Mouse (Mus musculus) ES-E14 (cell line): ENCODE data around the gene Rsg1. TPM values are rescaled to one million over a fixed set of nuclear protein-coding genes. Genes with fewer than 3 reads are reported as not detected.

Source experiments
- DNase-seq: peaks from one replicate; pipeline ENCODE4 v3.0.0-alpha.2; 2013; ENCODE audit warnings: low read depth, low spot score
- H3K27ac ChIP-seq: 2 replicates; pipeline ENCODE4 v1.5.1; 2012; ENCODE audit warnings: low read depth, mild to moderate bottlenecking, low read length, moderate library complexity, mixed read lengths; ENCODE audit not compliant: poor library complexity, insufficient read depth, severe bottlenecking
- H3K36me3 ChIP-seq: 2 replicates; pipeline ENCODE4 v1.6.1; 2012; ENCODE audit warnings: mild to moderate bottlenecking, low read length, moderate library complexity, mixed read lengths; ENCODE audit not compliant: control insufficient read depth, poor library complexity, insufficient read depth, severe bottlenecking
- H3K4me1 ChIP-seq, 2 experiments: fragments of 150-350 bp in 1 of 2; sonication (generic) in 1 of 2; 2 replicates each; pipeline ENCODE4 v1.6.1; 2012; ENCODE audit warnings: low read length in 2 of 2, mild to moderate bottlenecking in 1 of 2, mixed read lengths in 1 of 2; ENCODE audit not compliant: control insufficient read depth in 2 of 2, insufficient read depth in 2 of 2, poor library complexity in 1 of 2
- H3K4me3 ChIP-seq, 2 experiments: fragments of 150-350 bp in 1 of 2; sonication (generic) in 1 of 2; 2 replicates each; pipeline ENCODE4 v1.5.1; 2012; ENCODE audit warnings: low read length in 2 of 2, low read depth in 1 of 2, mild to moderate bottlenecking in 1 of 2, mixed read lengths in 1 of 2; ENCODE audit not compliant: insufficient read depth in 1 of 2, poor library complexity in 1 of 2, severe bottlenecking in 1 of 2
- H3K9ac ChIP-seq: 2 replicates; pipeline ENCODE4 v1.6.1; 2012; ENCODE audit warnings: low read depth, mild to moderate bottlenecking, low read length, mixed read lengths; ENCODE audit not compliant: poor library complexity, insufficient read depth, severe bottlenecking
- H3K9me3 ChIP-seq: fragments of 150-350 bp; sonication (generic); 2 replicates; pipeline ENCODE4 v1.6.1; 2012; ENCODE audit warnings: low read depth, mild to moderate bottlenecking, low read length; ENCODE audit not compliant: control insufficient read depth, insufficient read depth
- CHD2 ChIP-seq: IDR thresholded peaks from 2 replicates; pipeline ENCODE4 v1.6.1; 2014; ENCODE audit warnings: mild to moderate bottlenecking, low read depth, low read length, inconsistent platforms
- HCFC1 ChIP-seq: IDR thresholded peaks from 2 replicates; pipeline ENCODE4 v1.6.1; 2012; ENCODE audit warnings: low read length, inconsistent platforms, borderline replicate concordance; ENCODE audit not compliant: insufficient read depth
- MAFK ChIP-seq: IDR thresholded peaks from 2 replicates; pipeline ENCODE4 v1.6.1; 2014; ENCODE audit warnings: mild to moderate bottlenecking, low read depth, low read length, inconsistent platforms; ENCODE audit not compliant: insufficient read depth
- ZC3H11A ChIP-seq: IDR thresholded peaks from 2 replicates; pipeline ENCODE4 v1.6.1; 2012; ENCODE audit warnings: low read depth, mild to moderate bottlenecking, inconsistent platforms, low read length, borderline replicate concordance
- ZNF384 ChIP-seq: IDR thresholded peaks from 2 replicates; pipeline ENCODE4 v1.6.1; 2012; ENCODE audit warnings: low read depth, low read length, inconsistent platforms
- in situ Hi-C, 2 experiments: fragments of 600-800 bp; cut with MboI; formaldehyde crosslinking; loops; one replicate each; pipeline ENCODE4 v1.15.1; 2025; ENCODE audit warnings: low sequenced_read_pairs in 2 of 2, inconsistent platforms in 1 of 2; ENCODE audit not compliant: unreplicated experiment in 2 of 2
- total RNA-seq: library from RNA; depleted of rRNA; stranded (reverse); fragments of 300-350 nt; gene quantifications from 2 replicates; pipeline ENCODE4 v1.2.3, GENCODE M21; 2012

The Rsg1 gene
- total RNA-seq, 1 experiment: 2.9 TPM

- peaks cover 12 to 21% of the 10 kb centered on the region in 2 experiments for H3K4me1 ChIP-seq
- H3K4me3 ChIP-seq: peak within 1 kb of the TSS; percentile 61 to 71
- H3K9me3 ChIP-seq: no peaks in the 10 kb centered on the region
- no peaks in the 10 kb centered on the region for H3K36me3 ChIP-seq
- peak; percentile 95 for DNase-seq
- H3K9ac ChIP-seq: peak within 1 kb of the TSS; percentile 32; the same call in 1 of the 2 replicates
- in situ Hi-C loops: no loop called here
- no peak for TF ChIP-seq CHD2
- TF ChIP-seq HCFC1: no peak
- no peak for TF ChIP-seq ZC3H11A
- TF ChIP-seq ZNF384: no peak
- no peak for TF ChIP-seq MAFK
- no peak within 1 kb of the TSS for H3K27ac ChIP-seq
Observed at GRCm38 (mm10) chr4:141239388-141240125, 25.8 kb downstream of the Rsg1 start, which contains the start of gene Arhgef19. Arhgef19 (plus strand) TSS chr4:141239499.

- in situ Hi-C loops: no loop called here
- Histone ChIP-seq H3K4me3 (peak overlapping the region in 1 of 2 experiments; percentile 53; a peak in 2 of 4 replicates), H3K9me3 (no peaks in the 10 kb centered on the region), H3K27ac (no peak overlapping the region), H3K4me1 (peaks cover 12 to 21% of the 10 kb centered on the region in 2 experiments), H3K9ac (no peak overlapping the region), H3K36me3 (no peaks in the 10 kb centered on the region)
- peak; percentile 83 for DNase-seq
- no peak for TF ChIP-seq ZNF384
- no peak for TF ChIP-seq ZC3H11A
Observed at GRCm38 (mm10) chr4:141240617-141241016, 26.9 kb downstream of the Rsg1 start.

DNA sequence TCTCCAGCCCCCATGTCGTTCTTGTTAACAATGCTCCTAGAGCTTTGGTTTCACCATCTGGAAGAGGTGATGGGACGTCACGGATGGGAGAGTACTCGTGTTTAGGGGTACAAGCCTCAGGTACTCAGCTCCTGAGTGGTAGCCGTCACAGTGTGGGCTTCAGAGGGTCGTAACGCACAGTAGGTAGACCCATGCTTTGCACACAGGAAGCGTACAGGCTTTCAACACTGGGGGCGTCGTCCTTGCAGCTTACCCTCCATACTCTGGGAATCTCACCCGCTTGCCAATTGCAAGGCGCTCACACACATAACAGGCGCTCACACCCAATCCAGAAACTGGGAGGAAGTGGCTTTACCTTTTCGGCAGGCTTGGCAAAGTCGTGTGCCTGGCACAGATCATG lies 28.1 kb downstream of the Rsg1 start:
- H3K4me3 ChIP-seq: no peak overlapping the region
- H3K36me3 ChIP-seq: no peaks in the 10 kb centered on the region
- H3K9ac ChIP-seq: no peak overlapping the region
- H3K27ac ChIP-seq: no peak overlapping the region
- TF ChIP-seq MAFK: no peak
- TF ChIP-seq HCFC1: no peak
- no peak for TF ChIP-seq ZNF384
- TF ChIP-seq ZC3H11A: no peak
- TF ChIP-seq CHD2: no peak
- H3K4me1 ChIP-seq: peaks cover 12 to 21% of the 10 kb centered on the region in 2 experiments
- in situ Hi-C loops: no loop called here
- no peak for DNase-seq
- H3K9me3 ChIP-seq: no peaks in the 10 kb centered on the region

DNA sequence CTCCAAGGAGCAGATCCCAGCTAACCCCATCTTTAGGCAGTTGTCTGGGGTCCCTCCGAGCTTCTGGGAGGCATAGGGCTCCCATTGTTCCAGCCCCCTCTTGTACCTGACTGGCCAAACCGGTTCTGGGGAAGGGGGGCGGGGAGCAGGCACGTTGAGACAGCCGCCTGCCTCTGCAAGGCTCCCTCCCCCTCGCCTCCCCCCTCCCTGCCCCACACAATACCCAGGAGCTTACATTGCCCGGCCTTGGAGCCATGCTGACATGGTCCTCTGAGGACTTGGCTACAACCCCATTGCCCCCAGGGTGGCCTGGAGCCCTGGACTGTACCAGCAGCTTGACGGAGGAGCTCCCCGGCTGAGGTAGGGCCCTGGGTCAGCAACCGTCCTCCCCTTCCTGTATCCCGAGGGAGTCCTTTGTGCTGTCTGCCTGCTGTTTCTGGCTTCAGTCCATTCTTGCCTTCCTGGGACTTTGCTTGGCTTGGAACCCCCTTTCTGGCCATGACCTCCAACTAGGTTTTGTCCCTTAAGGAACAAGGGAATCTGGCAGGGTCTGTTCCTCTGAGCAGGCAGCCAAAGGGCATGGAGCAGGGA lies 29.0 kb downstream of the Rsg1 start:
- Histone ChIP-seq H3K9ac (no peak overlapping the region), H3K27ac (no peak overlapping the region), H3K36me3 (no peaks in the 10 kb centered on the region), H3K4me1 (peaks cover 12 to 21% of the 10 kb centered on the region in 2 experiments), H3K4me3 (peak overlapping the region; percentile 7 to 45; a peak in 3 of 4 replicates), H3K9me3 (no peaks in the 10 kb centered on the region)
- DNase-seq: no peak
- in situ Hi-C loops: no loop called here
- TF ChIP-seq CHD2: no peak
- TF ChIP-seq ZNF384: no peak
- no peak for TF ChIP-seq MAFK
- TF ChIP-seq ZC3H11A: no peak
- TF ChIP-seq HCFC1: no peak
